Mouse (Mus musculus) intestine, postnatal 0 days (tissue): ENCODE measurements at regions not wholly inside any gene's neighbourhood (a gene's known extent, or its start where the extent isn't known, plus 50 kb on each side); places are given as distances from the start of the nearest gene placed in this dataset.

Source experiments
- ATAC-seq: fragments of 200-750 bp; cut with Nextera tagmentation; 2 replicates; pipeline ENCODE4 v1.8.0; 2017; ENCODE audit warnings: mild to moderate bottlenecking, moderate TSS enrichment, moderate library complexity
- H3K27ac ChIP-seq: fragments of 300-500 bp; sonication (generic); 2 replicates; pipeline ENCODE4 v1.5.1; 2014; ENCODE audit warnings: mild to moderate bottlenecking, low read depth, low read length, moderate library complexity
- H3K27me3 ChIP-seq: fragments of 300-500 bp; sonication (generic); replicated peaks from 2 replicates; pipeline ENCODE4 v1.6.1; 2014; ENCODE audit warnings: low read length, mixed read lengths; ENCODE audit not compliant: control insufficient read depth, insufficient read depth
- H3K36me3 ChIP-seq: fragments of 300-500 bp; sonication (generic); 2 replicates; pipeline ENCODE4 v1.6.1; 2014; ENCODE audit warnings: mild to moderate bottlenecking, moderate library complexity; ENCODE audit not compliant: control insufficient read depth, insufficient read depth
- H3K4me1 ChIP-seq: fragments of 300-500 bp; sonication (generic); replicated peaks from 2 replicates; pipeline ENCODE4 v1.6.1; 2014; ENCODE audit warnings: antibody characterized with exemption, low read length, mixed read lengths; ENCODE audit not compliant: control insufficient read depth, insufficient read depth
- H3K4me2 ChIP-seq: fragments of 300-500 bp; sonication (generic); replicated peaks from 2 replicates; pipeline ENCODE4 v1.6.1; 2014; ENCODE audit warnings: low read depth, mild to moderate bottlenecking, moderate library complexity
- H3K4me3 ChIP-seq: fragments of 300-500 bp; sonication (generic); 2 replicates; pipeline ENCODE4 v1.5.1; 2014; ENCODE audit warnings: low read depth, low read length
- H3K9ac ChIP-seq: fragments of 300-500 bp; sonication (generic); 2 replicates; pipeline ENCODE4 v1.6.1; 2014; ENCODE audit warnings: mild to moderate bottlenecking, low read depth, low read length
- H3K9me3 ChIP-seq: fragments of 300-500 bp; sonication (generic); 2 replicates; pipeline ENCODE4 v1.6.1; 2016; ENCODE audit warnings: mixed run types; ENCODE audit not compliant: control insufficient read depth
- CTCF ChIP-seq: sonication (generic); IDR thresholded peaks from 2 replicates; pipeline ENCODE4 v1.5.1; 2016; ENCODE audit warnings: low read depth, mild to moderate bottlenecking, control low read depth, antibody characterized with exemption, moderate library complexity
- WGBS: fragments of 180-500 bp; shearing (Covaris S2); extraction: QIAGEN DNeasy Blood & Tissue Kit; methylation state at CpG from one replicate; pipeline ENCODE4 v1.1.7; 2014; 5-methylcytosine and 5-hydroxymethylcytosine counted together

GRCm38 (mm10) chr8:89563544-89563943 lies 519.6 kb upstream of the Sall1 start:
- H3K4me1 ChIP-seq: no peaks in the 10 kb centered on the region
- H3K36me3 ChIP-seq: no peaks in the 10 kb centered on the region
- H3K27me3 ChIP-seq: no peaks in the 10 kb centered on the region; the same call in 1 of the 2 replicates
- H3K4me3 ChIP-seq: no peak overlapping the region
- no peak for TF ChIP-seq CTCF
- H3K9ac ChIP-seq: no peak overlapping the region
- 32% methylated on average over 2 of the region's 2 CpGs for WGBS
- no peak overlapping the region for H3K27ac ChIP-seq
- no peaks in the 10 kb centered on the region for H3K9me3 ChIP-seq
- H3K4me2 ChIP-seq: no peak overlapping the region
- ATAC-seq: no peak

- H3K27me3 ChIP-seq: no peaks in the 10 kb centered on the region; the same call in 1 of the 2 replicates
- H3K4me1 ChIP-seq: no peaks in the 10 kb centered on the region
- no peak overlapping the region for H3K27ac ChIP-seq
- H3K9ac ChIP-seq: no peak overlapping the region
- no peaks in the 10 kb centered on the region for H3K36me3 ChIP-seq
- no peak overlapping the region for H3K4me2 ChIP-seq
- no peaks in the 10 kb centered on the region for H3K9me3 ChIP-seq
- H3K4me3 ChIP-seq: no peak overlapping the region
- no peak for ATAC-seq
- 55% methylated on average over 8 of the region's 8 CpGs for WGBS
- TF ChIP-seq CTCF: no peak
Measured at GRCm38 (mm10) chr8:89562597-89562996, 518.6 kb upstream of the Sall1 start.

- no peak overlapping the region for H3K27ac ChIP-seq
Measured at GRCm38 (mm10) chr8:89541231-89541630, 497.3 kb upstream of the Sall1 start.

GRCm38 (mm10) chr8:89534605-89535004 lies 490.6 kb upstream of the Sall1 start:
- WGBS: 23% methylated on average over 10 of the region's 10 CpGs
- Histone ChIP-seq H3K36me3 (no peaks in the 10 kb centered on the region), H3K4me3 (no peak overlapping the region), H3K9ac (no peak overlapping the region), H3K4me1 (no peaks in the 10 kb centered on the region), H3K4me2 (no peak overlapping the region), H3K27ac (no peak overlapping the region), H3K9me3 (no peaks in the 10 kb centered on the region), H3K27me3 (no peaks in the 10 kb centered on the region)
- no peak for TF ChIP-seq CTCF
- ATAC-seq: no peak

More at GRCm38 (mm10) chr8:89541231-89541630, 497.3 kb upstream of the Sall1 start:
- H3K4me3 ChIP-seq: no peak overlapping the region
- no peak overlapping the region for H3K4me2 ChIP-seq
- H3K9me3 ChIP-seq: no peaks in the 10 kb centered on the region
- H3K27me3 ChIP-seq: no peaks in the 10 kb centered on the region
- WGBS: 43% methylated on average over 3 of the region's 3 CpGs
- no peaks in the 10 kb centered on the region for H3K4me1 ChIP-seq
- no peak for ATAC-seq
- H3K36me3 ChIP-seq: no peaks in the 10 kb centered on the region
- no peak overlapping the region for H3K9ac ChIP-seq
- TF ChIP-seq CTCF: no peak

GRCm38 (mm10) chr8:89525041-89525440 lies 481.1 kb upstream of the Sall1 start:
- Histone ChIP-seq H3K9ac (no peak overlapping the region), H3K27ac (no peak overlapping the region), H3K4me2 (no peak overlapping the region), H3K27me3 (no peaks in the 10 kb centered on the region), H3K9me3 (no peaks in the 10 kb centered on the region), H3K4me1 (no peaks in the 10 kb centered on the region), H3K4me3 (no peak overlapping the region), H3K36me3 (no peaks in the 10 kb centered on the region)
- TF ChIP-seq CTCF: no peak
- no peak for ATAC-seq
- 76% methylated on average over 6 of the region's 6 CpGs for WGBS

- Histone ChIP-seq H3K36me3 (no peaks in the 10 kb centered on the region), H3K27ac (no peak overlapping the region), H3K9ac (no peak overlapping the region), H3K27me3 (no peaks in the 10 kb centered on the region), H3K4me2 (no peak overlapping the region), H3K9me3 (no peaks in the 10 kb centered on the region), H3K4me1 (no peaks in the 10 kb centered on the region), H3K4me3 (no peak overlapping the region)
- 81% methylated on average over 3 of the region's 3 CpGs for WGBS
- no peak for TF ChIP-seq CTCF
- no peak for ATAC-seq
Measured at GRCm38 (mm10) chr8:89523336-89523735, 479.4 kb upstream of the Sall1 start.

GRCm38 (mm10) chr8:89516602-89517001 lies 472.6 kb upstream of the Sall1 start:
- H3K9me3 ChIP-seq: no peaks in the 10 kb centered on the region
- no peaks in the 10 kb centered on the region for H3K27me3 ChIP-seq
- no peak overlapping the region for H3K9ac ChIP-seq
- H3K4me2 ChIP-seq: no peak overlapping the region
- WGBS: 68% methylated on average over 2 of the region's 2 CpGs
- no peak for TF ChIP-seq CTCF
- no peak overlapping the region for H3K4me3 ChIP-seq
- no peaks in the 10 kb centered on the region for H3K36me3 ChIP-seq
- H3K4me1 ChIP-seq: no peaks in the 10 kb centered on the region
- no peak for ATAC-seq
- no peak overlapping the region for H3K27ac ChIP-seq
